Mouse (Mus musculus) bone marrow macrophage, adult 2 months (primary cell): ENCODE measurements around the gene Cyp2d40.

Source experiments
- CTCF ChIP-seq: IDR thresholded peaks from 2 replicates; pipeline ENCODE4 v1.5.1; 2012; ENCODE audit warnings: low read depth, mild to moderate bottlenecking, low read length, moderate library complexity
- POLR2A ChIP-seq: IDR thresholded peaks from 2 replicates; pipeline ENCODE4 v1.6.1; 2012; ENCODE audit warnings: mild to moderate bottlenecking, low read depth, low read length, borderline replicate concordance

GRCm38 (mm10) chr15:82763631-82764420 is at the start of gene Cyp2d40:
- TF ChIP-seq POLR2A = no peak
- TF ChIP-seq CTCF = no peak
